Comparison of ENCODE assay signal across 14 mouse cellular contexts in the genomic region with DNA sequence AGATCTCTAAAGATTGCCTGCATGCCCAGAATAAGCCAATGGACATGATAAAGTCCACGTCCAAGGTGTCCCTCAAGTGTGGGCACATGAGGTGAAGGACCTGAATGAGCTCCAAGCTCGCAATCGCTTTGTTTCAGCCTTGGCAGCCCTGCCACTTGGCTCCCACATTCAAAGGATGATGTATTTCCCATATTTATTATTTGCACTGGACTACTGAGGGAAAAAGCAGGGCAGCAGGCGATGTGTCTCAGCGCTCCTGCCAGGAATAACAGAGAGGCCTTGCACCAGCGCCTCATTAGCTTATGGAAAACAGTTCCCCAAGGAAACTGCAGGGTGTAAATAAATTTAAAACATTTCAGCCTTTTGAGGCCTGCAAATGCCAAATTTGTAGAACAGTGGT.
DNase-seq lines count a peak whose midpoint lies in the region; ATAC-seq and TF ChIP-seq lines count a peak whose summit lies in the region.
"Had no signal": no experiment of that assay in that cellular context is flagged by ENCODE, and none has a peak within 500 bp of the region (broad histone marks: within the 10 kb centered on the region; RNA-seq: fewer than 3 reads in every experiment).

No protein-coding gene starts in this region.

- no peak overlapping the region for H3K9ac ChIP-seq in heart, embryonic 12.5 days
- H3K9ac ChIP-seq in limb, embryonic 12.5 days (replicated peaks) = no peak overlapping the region
- H3K9ac ChIP-seq in limb, embryonic 14.5 days (ENCODE audit: low read depth, low read length, severe bottlenecking) = no peak overlapping the region
- H3K9ac ChIP-seq: embryonic facial prominence, embryonic 15.5 days; heart, embryonic 15.5 days; lung, embryonic 15.5 days had no signal

- 77% methylated on average over 6 of the region's 6 CpGs for WGBS in heart, embryonic 12.5 days
- 72% methylated on average over 6 of the region's 6 CpGs for WGBS in limb, embryonic 12.5 days
- 89% methylated on average over 6 of the region's 6 CpGs for WGBS in limb, embryonic 10.5 days
- 42% methylated on average over 6 of the region's 6 CpGs for WGBS in limb, embryonic 14.5 days

- no peak for ATAC-seq in heart, embryonic 12.5 days (ENCODE audit: insufficient number of reproducible peaks, low FRiP score)
- 0 out of 2 replicates have a peak, but pooled peaks have one; percentile 20 for ATAC-seq in limb, embryonic 12.5 days (ENCODE audit: insufficient number of reproducible peaks, insufficient read depth, low FRiP score, low TSS enrichment, low read depth)
- ATAC-seq in limb, embryonic 14.5 days (ENCODE audit: low FRiP score, low read depth) = no peak
- ATAC-seq: activated CD4-positive, CD25-positive, alpha-beta regulatory T cell, adult 4 months; intestine, embryonic 16.5 days had no signal

- no peak overlapping the region for H3K4me2 ChIP-seq in heart, embryonic 12.5 days
- H3K4me2 ChIP-seq in limb, embryonic 12.5 days = no peak overlapping the region
- H3K4me2 ChIP-seq in limb, embryonic 14.5 days (replicated peaks; ENCODE audit: low read depth, low read length, severe bottlenecking) = no peak overlapping the region
- H3K4me2 ChIP-seq: embryonic facial prominence, embryonic 15.5 days; heart, embryonic 15.5 days; lung, embryonic 15.5 days had no signal

- H3K27me3 ChIP-seq in heart, embryonic 12.5 days (replicated peaks) = no peaks in the 10 kb centered on the region
- no peaks in the 10 kb centered on the region for H3K27me3 ChIP-seq in limb, embryonic 12.5 days
- no peaks in the 10 kb centered on the region for H3K27me3 ChIP-seq in limb, embryonic 10.5 days (ENCODE audit: low read depth, poor library complexity, severe bottlenecking)
- no peaks in the 10 kb centered on the region for H3K27me3 ChIP-seq in limb, embryonic 14.5 days (ENCODE audit: control insufficient read depth, insufficient read depth, low read length)
- H3K27me3 ChIP-seq: embryonic facial prominence, embryonic 15.5 days; heart, embryonic 15.5 days; lung, embryonic 15.5 days had no signal

- no peaks in the 10 kb centered on the region for H3K4me1 ChIP-seq in heart, embryonic 12.5 days (replicated peaks)
- peaks cover 7% of the 10 kb centered on the region for H3K4me1 ChIP-seq in limb, embryonic 12.5 days (replicated peaks)
- H3K4me1 ChIP-seq in limb, embryonic 10.5 days = no peaks in the 10 kb centered on the region; the same call in 1 of the 2 replicates
- peaks cover 4% of the 10 kb centered on the region; the same call in 1 of the 2 replicates for H3K4me1 ChIP-seq in limb, embryonic 14.5 days (ENCODE audit: control insufficient read depth, insufficient read depth, low read length)
- H3K4me1 ChIP-seq: embryonic facial prominence, embryonic 15.5 days; heart, embryonic 15.5 days; lung, embryonic 15.5 days had no signal

- no peak for TF ChIP-seq POLR2A in limb, embryonic 14.5 days (IDR thresholded peaks at IDR 0.05; ENCODE audit: borderline replicate concordance, extremely low read depth, insufficient read depth, insufficient read length)

- DNase-seq in heart, adult 11 months = peak; percentile 86
- no peak for DNase-seq in limb, embryonic 10.5 days (ENCODE audit: low spot score)
- peak; percentile 32 for DNase-seq in cerebellum, adult 9-10 months
- peak; percentile 23 for DNase-seq in limb, embryonic 14.5 days (ENCODE audit: low spot score)
- DNase-seq in urinary bladder, postnatal 14 days (ENCODE audit: low spot score) = no peak
- DNase-seq: liver had no signal

- H3K4me3 ChIP-seq in heart, embryonic 12.5 days = no peak overlapping the region
- H3K4me3 ChIP-seq in limb, embryonic 12.5 days (replicated peaks) = no peak overlapping the region
- no peak overlapping the region for H3K4me3 ChIP-seq in limb, embryonic 10.5 days
- no peak overlapping the region for H3K4me3 ChIP-seq in limb, embryonic 14.5 days (replicated peaks; ENCODE audit: low read length)
- H3K4me3 ChIP-seq: embryonic facial prominence, embryonic 15.5 days; heart, embryonic 15.5 days; lung, embryonic 15.5 days; myocyte had no signal

- H3K36me3 ChIP-seq in heart, embryonic 12.5 days = no peaks in the 10 kb centered on the region
- H3K36me3 ChIP-seq in limb, embryonic 12.5 days = no peaks in the 10 kb centered on the region
- H3K36me3 ChIP-seq in limb, embryonic 10.5 days = no peaks in the 10 kb centered on the region
- no peaks in the 10 kb centered on the region for H3K36me3 ChIP-seq in limb, embryonic 14.5 days (ENCODE audit: control insufficient read depth, insufficient read depth, low read length)
- H3K36me3 ChIP-seq: embryonic facial prominence, embryonic 15.5 days; heart, embryonic 15.5 days; lung, embryonic 15.5 days had no signal

- H3K9me3 ChIP-seq in heart, embryonic 12.5 days (replicated peaks) = no peaks in the 10 kb centered on the region
- H3K9me3 ChIP-seq in limb, embryonic 12.5 days = no peaks in the 10 kb centered on the region
- no peaks in the 10 kb centered on the region for H3K9me3 ChIP-seq in limb, embryonic 10.5 days (replicated peaks)
- H3K9me3 ChIP-seq in limb, embryonic 14.5 days (ENCODE audit: control insufficient read depth, low read length) = no peaks in the 10 kb centered on the region
- H3K9me3 ChIP-seq: embryonic facial prominence, embryonic 15.5 days; heart, embryonic 15.5 days; lung, embryonic 15.5 days had no signal

- H3K27ac ChIP-seq in heart, embryonic 12.5 days (ENCODE audit: poor library complexity, severe bottlenecking) = no peak overlapping the region
- no peak overlapping the region for H3K27ac ChIP-seq in limb, embryonic 12.5 days
- no peak overlapping the region for H3K27ac ChIP-seq in limb, embryonic 10.5 days
- no peak overlapping the region for H3K27ac ChIP-seq in limb, embryonic 14.5 days (replicated peaks; ENCODE audit: low read depth, low read length)
- H3K27ac ChIP-seq: embryonic facial prominence, embryonic 15.5 days; heart, embryonic 15.5 days; lung, embryonic 15.5 days had no signal

Comparison
In these comparisons a context has a peak if more than half of its experiments do, and no peak if none do; other contexts are left out.
1. DNase-seq: peak in heart, adult 11 months (single experiment), cerebellum, adult 9-10 months (single experiment) and limb, embryonic 14.5 days (single experiment); none in limb, embryonic 10.5 days (single experiment) and urinary bladder, postnatal 14 days (single experiment).